Mouse (Mus musculus) C2C12 (cell line): Measurements from ENCODE around the gene Lemd2.

Experiments used
- CTCF ChIP-seq: IDR thresholded peaks from one replicate; pipeline ENCODE4 v1.5.1; 2011; ENCODE audit not compliant: control insufficient read depth, insufficient read depth, insufficient read length
- MAX ChIP-seq: IDR thresholded peaks from one replicate; pipeline ENCODE4 v1.6.1; 2011; ENCODE audit warnings: mild to moderate bottlenecking, control low read depth

DNA sequence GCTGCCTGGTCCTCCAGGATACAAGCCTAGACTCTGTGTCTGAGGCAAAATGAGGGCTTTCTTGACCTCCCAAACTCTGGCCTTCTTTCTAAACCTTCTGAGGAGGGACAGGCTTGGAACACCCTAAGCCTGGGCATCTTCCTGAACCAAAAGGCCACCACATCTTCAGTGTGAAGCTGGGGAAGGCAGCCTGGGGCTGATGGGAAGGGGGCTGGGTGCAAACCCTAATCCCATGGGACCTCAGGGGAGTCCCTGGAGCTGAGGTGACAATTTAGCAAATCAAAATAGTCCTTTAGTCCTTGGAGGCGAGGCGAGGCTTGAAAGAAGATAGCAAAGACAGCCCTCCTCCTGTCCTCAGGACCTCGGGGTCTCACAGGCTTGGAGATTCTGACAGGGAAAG, 28.0 kb downstream of the Lemd2 start:
- TF ChIP-seq MAX (no peak), CTCF (no peak)
